Mouse (Mus musculus) testis, postnatal 10 days (tissue): ENCODE measurements around the gene Armcx1.
"Not testable (repeated sequence)": the region's sequence is repeated elsewhere in the genome, so short reads cannot be mapped to it uniquely, and the experiment has no call there.

Experiments used
- DNase-seq: peaks from one replicate; pipeline ENCODE4 v3.0.0; 2021; ENCODE audit warnings: low spot score

Gene Armcx1

GRCm38 (mm10) chrX:134757293-134757995 lies 39.7 kb downstream of the Armcx1 start:
- no peak for DNase-seq

DNA sequence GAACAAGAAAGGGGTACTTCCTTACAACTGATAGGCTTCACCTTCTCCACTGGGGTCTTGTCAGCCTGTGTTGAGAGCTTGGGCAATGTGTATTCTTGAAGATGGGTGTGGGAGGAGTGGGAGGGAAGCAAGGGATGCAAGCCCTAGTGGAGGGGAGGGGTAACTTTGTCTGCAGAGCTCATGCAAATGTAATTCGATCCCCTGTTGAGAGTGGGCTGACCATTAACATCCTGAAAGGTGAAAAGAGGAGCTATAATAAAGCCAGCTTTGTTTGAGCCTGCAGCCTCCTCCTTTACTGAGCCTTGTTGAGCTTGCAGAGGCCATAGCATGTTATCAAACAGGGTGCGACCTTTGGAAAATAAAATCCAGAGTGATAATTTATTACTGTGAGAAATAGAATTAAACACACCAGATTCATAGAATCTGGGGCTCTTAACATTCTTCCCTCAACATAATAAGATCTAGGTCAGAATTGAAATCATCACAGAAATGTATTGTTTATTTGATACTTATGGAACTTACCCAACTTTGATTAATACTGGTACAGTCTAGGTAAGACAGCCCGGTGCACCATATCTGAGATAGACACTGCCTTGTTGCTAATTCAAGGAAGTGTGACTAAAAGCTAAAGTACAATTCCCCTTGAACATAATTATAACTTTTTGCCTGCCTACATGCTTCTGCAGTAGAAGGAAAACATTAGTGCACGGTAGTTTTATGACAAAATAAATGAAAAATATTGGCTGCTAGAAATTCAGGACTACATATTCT lies 45.9 kb downstream of the Armcx1 start:
- not testable (repeated sequence) for DNase-seq
